Mouse (Mus musculus): ENCODE measurements around the gene Spryd4. TPM values are rescaled to one million over a fixed set of nuclear protein-coding genes. Genes with fewer than 3 reads are reported as not detected.

Gene Spryd4
- 13.6 and 15.5 TPM in 2 replicates for polyA plus RNA-seq (2012; rRNA removed)

GRCm38 (mm10) chr10:128211390-128212108 lies at the start of gene Spryd4:
TSS of gene Spryd4 (minus strand) at chr10:128211807.

GRCm38 (mm10) chr10:128253677-128254255 lies 42.2 kb upstream of the Spryd4 start, which contains the start of gene Apon:
TSS of gene Apon (plus strand) at chr10:128254096.

GRCm38 (mm10) chr10:128231697-128232419 lies 20.3 kb upstream of the Spryd4 start, which contains the start of gene Timeless:
TSS of gene Timeless (plus strand) at chr10:128232065.

GRCm38 (mm10) chr10:128225538-128225937 lies 13.9 kb upstream of the Spryd4 start, which contains the start of gene Mip:
TSS of gene Mip (plus strand) at chr10:128225838.

GRCm38 (mm10) chr10:128194024-128194550 lies 17.5 kb downstream of the Spryd4 start, which contains the start of gene Gls2:
TSS of gene Gls2 (plus strand) at chr10:128194457.

GRCm38 (mm10) chr10:128179989-128180388 lies 31.6 kb downstream of the Spryd4 start, which contains the start of gene Rbms2:
TSS of gene Rbms2 (minus strand) at chr10:128180297.

Other genes starting within 250 kb of the Spryd4 start
- gene Hsd17b6, start 204.2 kb downstream of the Spryd4 start, polyA plus RNA-seq (2012; rRNA removed): not detected in 2 replicates
- 39.1 and 45.7 TPM in 2 replicates for gene Prim1, start 196.6 kb downstream of the Spryd4 start, polyA plus RNA-seq (2012; rRNA removed)
- 532 and 550 TPM in 2 replicates for gene Naca, start 176.2 kb downstream of the Spryd4 start, polyA plus RNA-seq (2012; rRNA removed)
- 77.7 and 83.0 TPM in 2 replicates for gene Ptges3, start 152.9 kb downstream of the Spryd4 start, polyA plus RNA-seq (2012; rRNA removed)
- 1,340 and 1,417 TPM in 2 replicates for gene Atp5b, start 128.5 kb downstream of the Spryd4 start, polyA plus RNA-seq (2012; rRNA removed)
- 34.0 and 36.0 TPM in 2 replicates for gene Baz2a, start 120.2 kb downstream of the Spryd4 start, polyA plus RNA-seq (2012; rRNA removed)
- gene Rbms2, start 31.5 kb downstream of the Spryd4 start, polyA plus RNA-seq (2012; rRNA removed): 28.0 and 39.8 TPM in 2 replicates
- 3.6 and 4.0 TPM in 2 replicates for gene Gls2, start 17.4 kb downstream of the Spryd4 start, polyA plus RNA-seq (2012; rRNA removed)
- 0.23 and 0.26 TPM in 2 replicates for gene Mip, start 14.0 kb upstream of the Spryd4 start, polyA plus RNA-seq (2012; rRNA removed)
- gene Timeless, start 20.3 kb upstream of the Spryd4 start, polyA plus RNA-seq (2012; rRNA removed): 18.3 and 20.5 TPM in 2 replicates
- gene Apon, start 42.3 kb upstream of the Spryd4 start, polyA plus RNA-seq (2012; rRNA removed): 0.38 and 0.45 TPM in 2 replicates
- gene Apof, start 56.9 kb upstream of the Spryd4 start, polyA plus RNA-seq (2012; rRNA removed): not detected in 2 replicates
- 30.6 and 34.3 TPM in 2 replicates for gene Stat2, start 58.8 kb upstream of the Spryd4 start, polyA plus RNA-seq (2012; rRNA removed)
- gene Il23a, start 86.9 kb upstream of the Spryd4 start, polyA plus RNA-seq (2012; rRNA removed): 0.10 and 0.14 TPM in 2 replicates
- 44.2 and 45.9 TPM in 2 replicates for gene Pan2, start 91.5 kb upstream of the Spryd4 start, polyA plus RNA-seq (2012; rRNA removed)
- 110 and 127 TPM in 2 replicates for gene Cnpy2, start 110.7 kb upstream of the Spryd4 start, polyA plus RNA-seq (2012; rRNA removed)
- 172 and 176 TPM in 2 replicates for gene Cs, start 125.9 kb upstream of the Spryd4 start, polyA plus RNA-seq (2012; rRNA removed)
- gene Coq10a, start 157.2 kb upstream of the Spryd4 start, polyA plus RNA-seq (2012; rRNA removed): 77.1 and 77.4 TPM in 2 replicates
- 47.3 and 49.7 TPM in 2 replicates for gene Ankrd52, start 165.3 kb upstream of the Spryd4 start, polyA plus RNA-seq (2012; rRNA removed)
- 0.10 and 0.28 TPM in 2 replicates for gene Slc39a5, start 189.4 kb upstream of the Spryd4 start, polyA plus RNA-seq (2012; rRNA removed)
- gene Nabp2, start 199.7 kb upstream of the Spryd4 start, polyA plus RNA-seq (2012; rRNA removed): 94.8 and 115 TPM in 2 replicates
- 62.8 and 67.8 TPM in 2 replicates for gene Rnf41, start 199.8 kb upstream of the Spryd4 start, polyA plus RNA-seq (2012; rRNA removed)
- gene Smarcc2, start 247.4 kb upstream of the Spryd4 start, polyA plus RNA-seq (2012; rRNA removed): 361 and 409 TPM in 2 replicates

Measured in central nervous system, embryonic 14 days (tissue).